9 mouse cellular contexts compared by ENCODE assay signal in the genomic region with DNA sequence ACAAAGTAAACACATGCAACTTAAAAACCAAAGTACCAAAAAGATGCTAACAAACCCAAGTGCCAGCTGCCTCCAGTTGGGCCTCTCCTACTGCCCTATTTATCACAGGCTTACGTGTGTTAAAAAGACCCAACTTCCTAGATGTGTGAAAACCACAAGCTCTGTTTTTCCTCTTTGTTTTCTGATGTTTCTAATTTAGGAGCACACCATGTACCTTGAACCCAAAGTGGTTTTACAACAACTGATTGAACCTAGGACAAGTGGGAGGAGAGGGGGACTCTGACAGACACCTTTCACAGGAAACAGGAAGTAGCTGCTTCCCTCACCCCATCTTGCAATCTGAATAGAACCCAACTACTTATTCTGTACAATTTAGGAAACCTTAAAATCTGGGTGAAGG. TPM values are rescaled to one million over a fixed set of nuclear protein-coding genes. Genes with fewer than 3 reads are reported as not detected.
DNase-seq lines count a peak whose midpoint lies in the region; ATAC-seq and TF ChIP-seq lines count a peak whose summit lies in the region.
"Had no signal": no experiment of that assay in that cellular context is flagged by ENCODE, and none has a peak within 500 bp of the region (broad histone marks: within the 10 kb centered on the region; RNA-seq: fewer than 3 reads in every experiment).

No protein-coding gene starts in this region.

- H3K4me2 ChIP-seq in hindbrain, embryonic 11.5 days (replicated peaks; ENCODE audit: low read depth, low read length) = no peak overlapping the region
- H3K4me2 ChIP-seq in hindbrain, embryonic 14.5 days (replicated peaks) = no peak overlapping the region
- peak overlapping the region; percentile 46 for H3K4me2 ChIP-seq in myocyte (ENCODE audit: low read depth)

- H3K36me3 ChIP-seq in hindbrain, embryonic 11.5 days (ENCODE audit: control insufficient read depth, insufficient read depth, low read length) = peaks cover 14% of the 10 kb centered on the region
- peaks cover 75% of the 10 kb centered on the region for H3K36me3 ChIP-seq in hindbrain, embryonic 14.5 days (replicated peaks; ENCODE audit: control insufficient read depth, insufficient read depth)
- peaks cover 51% of the 10 kb centered on the region for H3K36me3 ChIP-seq in myocyte (ENCODE audit: control insufficient read depth, insufficient read depth)

- no peaks in the 10 kb centered on the region for H3K27me3 ChIP-seq in hindbrain, embryonic 11.5 days (ENCODE audit: control insufficient read depth, insufficient read depth, low read length)
- H3K27me3 ChIP-seq in hindbrain, embryonic 14.5 days (ENCODE audit: control insufficient read depth, insufficient read depth, low read length) = no peaks in the 10 kb centered on the region
- no peaks in the 10 kb centered on the region for H3K27me3 ChIP-seq in myocyte (ENCODE audit: control insufficient read depth, insufficient read depth, insufficient read length)

- H3K4me3 ChIP-seq in hindbrain, embryonic 11.5 days (ENCODE audit: low read depth, low read length) = no peak overlapping the region
- no peak overlapping the region for H3K4me3 ChIP-seq in hindbrain, embryonic 14.5 days (replicated peaks; ENCODE audit: low read length)
- no peak overlapping the region for H3K4me3 ChIP-seq in myocyte

- 75% methylated on average over 1 of the region's 1 CpGs for WGBS in hindbrain, embryonic 11.5 days
- WGBS in hindbrain, embryonic 14.5 days = 77% methylated on average over 1 of the region's 1 CpGs

- DNase-seq in hindbrain, embryonic 11.5 days (ENCODE audit: low spot score) = no peak
- no peak for DNase-seq in hindbrain, embryonic 14.5 days (ENCODE audit: low spot score)
- DNase-seq in CD4-positive, CD25-positive, alpha-beta regulatory T cell, adult 2 months (ENCODE audit: low read depth, low spot score) = peak; percentile 64
- DNase-seq in left cerebral cortex, postnatal 4 days = no peak
- no peak for DNase-seq in adrenal gland, adult (ENCODE audit: inconsistent age in 2 of 2, low spot score in 1 of 2)
- no peak for DNase-seq in left cerebral cortex, adult 9 months (ENCODE audit: low spot score in 2 of 2)
- DNase-seq: right cerebral cortex, postnatal 25 days had no signal

- intact Hi-C loops in left cerebral cortex, postnatal 4 days (cut with DNase I) = no loop called here

- no peak for ATAC-seq in hindbrain, embryonic 11.5 days (ENCODE audit: low FRiP score)
- ATAC-seq in hindbrain, embryonic 14.5 days (ENCODE audit: low FRiP score) = no peak
- peak; percentile 62 for ATAC-seq in common myeloid progenitor, adult 5-6 weeks (replicated peaks; ENCODE audit: low read depth, poor library complexity, severe bottlenecking)

- H3K27ac ChIP-seq in hindbrain, embryonic 11.5 days (ENCODE audit: low read depth, low read length) = peak overlapping the region; percentile 60; the same call in 1 of the 2 replicates
- H3K27ac ChIP-seq in hindbrain, embryonic 14.5 days = no peak overlapping the region

- no peak for TF ChIP-seq POLR2A in myocyte (IDR thresholded peaks at IDR 0.05; ENCODE audit: insufficient read length, low read depth)

- H3K9ac ChIP-seq in hindbrain, embryonic 11.5 days (ENCODE audit: low read depth, low read length) = no peak overlapping the region
- no peak overlapping the region for H3K9ac ChIP-seq in hindbrain, embryonic 14.5 days

- no peak overlapping the region for H3ac ChIP-seq in myocyte (ENCODE audit: control insufficient read depth, insufficient read length)

- no peaks in the 10 kb centered on the region for H3K9me3 ChIP-seq in hindbrain, embryonic 11.5 days (ENCODE audit: control insufficient read depth, low read length)
- no peaks in the 10 kb centered on the region for H3K9me3 ChIP-seq in hindbrain, embryonic 14.5 days (ENCODE audit: control insufficient read depth, low read length)

- peaks cover 14% of the 10 kb centered on the region for H3K4me1 ChIP-seq in hindbrain, embryonic 11.5 days (replicated peaks; ENCODE audit: control insufficient read depth, insufficient read depth, low read length)
- no peaks in the 10 kb centered on the region for H3K4me1 ChIP-seq in hindbrain, embryonic 14.5 days (replicated peaks; ENCODE audit: control insufficient read depth, insufficient read depth, low read length)

- peaks cover 36% of the 10 kb centered on the region for H3K79me2 ChIP-seq in myocyte (ENCODE audit: control insufficient read depth, insufficient read depth)

TF ChIP-seq in myocyte, 11 proteins besides CTCF, POLR2A, EP300 and RAD21:
- no peak for TF ChIP-seq CEBPB (IDR thresholded peaks at IDR 0.05; ENCODE audit: insufficient read depth, poor library complexity, severe bottlenecking)
- TF ChIP-seq TCF12 (IDR thresholded peaks at IDR 0.05; ENCODE audit: insufficient read depth, poor library complexity, severe bottlenecking) = peak; percentile 37
- no peak for TF ChIP-seq SRF (IDR thresholded peaks at IDR 0.05; ENCODE audit: control insufficient read depth, insufficient read length, low read depth)
- peak in 1 of 3 experiments; percentile 2 for TF ChIP-seq MYOG (IDR thresholded peaks at IDR 0.05; ENCODE audit: control insufficient read depth in 1 of 3, insufficient read depth in 1 of 3, insufficient read length in 2 of 3, low read depth in 2 of 3)
- no peak for TF ChIP-seq POLR2AphosphoS2 (IDR thresholded peaks at IDR 0.05; ENCODE audit: insufficient read length, low read depth)
- no peak for TF ChIP-seq USF1 (IDR thresholded peaks at IDR 0.05; ENCODE audit: low read depth)
- peak in 1 of 3 experiments; percentile 54 for TF ChIP-seq MYOD1 (IDR thresholded peaks at IDR 0.05; ENCODE audit: control insufficient read depth in 1 of 3, insufficient read length in 2 of 3, low read depth in 2 of 3)
- TF ChIP-seq MAX (IDR thresholded peaks at IDR 0.05; ENCODE audit: low read depth) = no peak
- TF ChIP-seq TCF3 (IDR thresholded peaks at IDR 0.05; ENCODE audit: insufficient read length, low read depth) = no peak
- no peak for TF ChIP-seq REST (IDR thresholded peaks at IDR 0.05; ENCODE audit: insufficient read depth, insufficient read length)
- TF ChIP-seq E2F4 (IDR thresholded peaks at IDR 0.05; ENCODE audit: insufficient read depth) = no peak

RNA-seq across cellular contexts. Expression of a gene that starts 23.3 kb away (rescaled TPM):
- 339 and 377 TPM in 2 replicates for polyA plus RNA-seq in hindbrain, embryonic 11.5 days (2014; fragmentation: Nextera tagmentation; extraction: Ambion mirVana)
- 224 and 245 TPM in 2 replicates for polyA plus RNA-seq in hindbrain, embryonic 14.5 days (2014; fragmentation: Nextera tagmentation; extraction: Ambion mirVana)
- total RNA-seq in common myeloid progenitor, adult 5-6 weeks (2017) = 424 and 443 TPM in 2 replicates
- 169 TPM for polyA plus RNA-seq in myocyte (2012; fragmentation: generic; extraction: Trizol)
- 100 to 1,000 TPM; 119 to 129 TPM for total RNA-seq in left cerebral cortex, postnatal 4 days (2021)

RNA-seq across cellular contexts. Expression of a gene that starts 36.4 kb away (rescaled TPM):
- 15.7 and 20.7 TPM in 2 replicates for polyA plus RNA-seq in hindbrain, embryonic 11.5 days (2014; fragmentation: Nextera tagmentation; extraction: Ambion mirVana)
- polyA plus RNA-seq in hindbrain, embryonic 14.5 days (2014; fragmentation: Nextera tagmentation; extraction: Ambion mirVana) = 14.4 and 17.0 TPM in 2 replicates
- total RNA-seq in common myeloid progenitor, adult 5-6 weeks (2017) = 31.5 and 52.8 TPM in 2 replicates
- 24.8 TPM for polyA plus RNA-seq in myocyte (2012; fragmentation: generic; extraction: Trizol)
- total RNA-seq in left cerebral cortex, postnatal 4 days (2021) = 10 to 100 TPM; 67.8 to 68.5 TPM

RNA-seq across cellular contexts. Expression of a gene that starts 56.1 kb away (rescaled TPM):
- polyA plus RNA-seq in hindbrain, embryonic 11.5 days (2014; fragmentation: Nextera tagmentation; extraction: Ambion mirVana) = 6.4 and 8.1 TPM in 2 replicates
- polyA plus RNA-seq in hindbrain, embryonic 14.5 days (2014; fragmentation: Nextera tagmentation; extraction: Ambion mirVana) = 20.3 and 21.0 TPM in 2 replicates
- 1.4 and 2.5 TPM in 2 replicates for total RNA-seq in common myeloid progenitor, adult 5-6 weeks (2017)
- 34.6 TPM for polyA plus RNA-seq in myocyte (2012; fragmentation: generic; extraction: Trizol)
- 10 to 100 TPM; 45.7 to 51.8 TPM for total RNA-seq in left cerebral cortex, postnatal 4 days (2021)
